Mouse (Mus musculus): Measurements from ENCODE around the gene H2-K1. TPM values are rescaled to one million over a fixed set of nuclear protein-coding genes. Genes with fewer than 3 reads are reported as not detected.
"Not testable (repeated sequence)": the region's sequence is repeated elsewhere in the genome, so short reads cannot be mapped to it uniquely, and the experiment has no call there.

Gene H2-K1
- polyA plus RNA-seq, 1 experiment from 2014 or later, result 13.0 TPM

- peaks cover 66% of the 10 kb centered on the region for H3K36me3 ChIP-seq
Measured at GRCm38 (mm10) chr17:33957493-33957892, 42.7 kb downstream of the H2-K1 start.

GRCm38 (mm10) chr17:33956336-33956735 lies 43.8 kb downstream of the H2-K1 start:
- whole genome bisulfite sequencing, result 8% methylated on average over 10 of the region's 10 CpGs
- Histone ChIP-seq H3K9ac (peak overlapping the region; percentile 79), H3K4me3 (peak overlapping the region; percentile 95), H3K36me3 (peaks cover 63% of the 10 kb centered on the region), H3K4me2 (peak overlapping the region; percentile 85), H3K4me1 (replicated peaks) (peaks cover 53% of the 10 kb centered on the region), H3K27me3 (no peaks in the 10 kb centered on the region), H3K27ac (peak overlapping the region; percentile 93), H3K9me3 (no peaks in the 10 kb centered on the region)
- no peak for ATAC-seq (ENCODE audit: low FRiP score)

More at GRCm38 (mm10) chr17:33957493-33957892, 42.7 kb downstream of the H2-K1 start:
- Histone ChIP-seq H3K4me1 (replicated peaks) (peaks cover 41% of the 10 kb centered on the region), H3K9ac (peak overlapping the region; percentile 35; the same call in 1 of the 2 replicates), H3K4me3 (no peak overlapping the region), H3K27ac (no peak overlapping the region), H3K4me2 (no peak overlapping the region), H3K9me3 (no peaks in the 10 kb centered on the region), H3K27me3 (no peaks in the 10 kb centered on the region)
- 90% methylated on average over 6 of the region's 6 CpGs for WGBS
- ATAC-seq (ENCODE audit: low FRiP score), result no peak

DNA sequence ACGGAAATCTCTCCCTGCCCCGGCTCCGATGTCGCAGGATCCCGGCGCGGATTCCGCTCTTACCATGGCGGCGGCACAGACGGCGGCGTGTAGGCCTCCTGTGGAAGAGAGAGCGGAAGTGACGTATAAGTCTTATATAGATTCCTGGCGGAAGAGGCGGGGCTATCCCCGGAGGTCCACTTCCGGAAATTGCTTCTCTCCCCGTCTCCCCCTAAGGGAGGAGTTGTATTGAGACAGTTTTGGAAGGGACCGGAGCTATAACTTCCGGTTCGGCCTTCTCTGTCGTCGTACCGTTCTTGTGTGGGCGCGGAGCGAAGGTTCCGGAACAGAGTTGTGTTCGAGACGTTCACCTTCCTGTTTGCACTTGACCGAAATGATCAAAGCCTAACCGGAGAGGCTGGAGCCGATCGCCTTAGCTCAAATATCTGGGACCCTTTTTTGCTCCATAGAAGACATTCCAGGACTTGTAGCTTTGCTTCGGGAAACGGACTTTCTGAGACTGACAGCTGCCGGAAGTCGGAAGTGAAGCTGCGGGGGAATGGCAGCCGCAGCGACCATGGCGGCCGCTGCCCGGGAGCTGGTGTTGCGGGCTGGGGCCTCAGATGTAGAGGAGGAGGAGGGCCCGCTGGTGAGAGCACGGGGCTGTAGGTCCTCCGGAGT lies 44.5 kb downstream of the H2-K1 start, which contains the start of the genes Vps52 and Rps18:
Vps52 (plus strand) TSS at position 258 of the 660 bp plus-strand sequence.
Rps18 (minus strand) TSS at position 447 of the 660 bp plus-strand sequence.
- Histone ChIP-seq H3K4me3 (peak within 1 kb of the TSS; percentile 95), H3K9me3 (no peaks in the 10 kb centered on the region), H3K27ac (peak within 1 kb of the TSS; percentile 93), H3K4me1 (replicated peaks) (peaks cover 59% of the 10 kb centered on the region), H3K4me2 (peak within 1 kb of the TSS; percentile 90), H3K9ac (peak within 1 kb of the TSS; percentile 97), H3K27me3 (no peaks in the 10 kb centered on the region), H3K36me3 (peaks cover 57% of the 10 kb centered on the region)
- ATAC-seq (ENCODE audit: low FRiP score), result peak; percentile 84
- under 1% methylated on average over 50 of the region's 50 CpGs for WGBS

DNA sequence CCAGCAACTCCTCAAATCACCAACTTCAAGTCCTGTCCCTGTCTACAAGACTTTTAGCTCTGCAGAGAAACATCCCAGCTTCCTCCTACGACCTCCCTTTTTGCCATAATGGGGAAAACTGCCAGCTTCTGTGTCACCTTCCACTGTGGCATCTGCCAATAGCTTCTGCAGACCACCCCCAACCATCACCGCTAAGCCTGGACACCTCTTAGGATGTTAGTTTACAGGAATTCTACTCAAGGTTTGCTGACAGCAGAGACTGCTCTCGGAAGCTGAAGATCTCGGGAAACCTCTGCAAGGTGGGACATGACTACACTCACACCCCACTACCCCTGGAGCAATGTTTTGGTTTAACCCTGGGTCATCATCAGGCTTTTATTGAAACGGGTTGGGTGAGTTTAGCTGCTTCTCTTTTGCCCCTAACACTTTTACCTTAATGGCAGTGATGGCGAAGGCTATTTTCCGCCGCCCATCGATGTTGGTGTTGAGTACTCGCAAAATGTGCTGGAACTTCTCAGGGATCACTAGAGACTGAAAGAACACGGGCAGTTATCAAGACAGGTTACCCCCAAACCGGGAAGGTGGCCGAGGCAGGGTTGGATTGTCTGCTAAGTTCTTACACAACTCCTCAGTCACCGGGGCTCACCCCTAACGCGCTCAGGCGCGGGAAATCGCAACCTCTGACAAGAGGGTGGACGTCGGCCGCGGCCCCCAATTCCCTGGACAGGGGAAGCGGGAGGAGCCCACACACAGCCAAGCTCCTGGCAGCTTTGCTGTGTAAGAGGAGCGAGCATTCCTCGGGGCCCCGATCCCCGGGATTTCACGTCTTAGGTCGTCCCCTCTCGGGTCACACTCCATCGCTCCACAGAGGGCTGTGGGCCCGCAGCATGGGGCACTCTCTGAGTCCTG lies 45.2 kb downstream of the H2-K1 start:
- WGBS, result 2% methylated on average over 33 of the region's 33 CpGs
- peak overlapping the region; percentile 90 for H3K4me2 ChIP-seq
- H3K9me3 ChIP-seq, result no peaks in the 10 kb centered on the region
- peak overlapping the region; percentile 95 for H3K4me3 ChIP-seq
- H3K27me3 ChIP-seq, result no peaks in the 10 kb centered on the region
- peaks cover 66% of the 10 kb centered on the region for H3K4me1 ChIP-seq (replicated peaks)
- peaks cover 54% of the 10 kb centered on the region for H3K36me3 ChIP-seq
- peak; percentile 44 for ATAC-seq (ENCODE audit: low FRiP score)
- peak overlapping the region; percentile 93 for H3K27ac ChIP-seq
- H3K9ac ChIP-seq, result peak overlapping the region; percentile 97

GRCm38 (mm10) chr17:33953961-33954565 lies 46.1 kb downstream of the H2-K1 start:
- Histone ChIP-seq H3K4me2 (peak overlapping the region; percentile 90), H3K4me1 (replicated peaks) (peaks cover 75% of the 10 kb centered on the region), H3K9me3 (no peaks in the 10 kb centered on the region), H3K27ac (0 out of 2 replicates have a peak overlapping the region, but pooled peaks have one; percentile 40), H3K27me3 (no peaks in the 10 kb centered on the region), H3K4me3 (peak overlapping the region; percentile 95), H3K36me3 (peaks cover 54% of the 10 kb centered on the region), H3K9ac (peak overlapping the region; percentile 97)
- WGBS, result 44% methylated on average over 5 of the region's 5 CpGs
- ATAC-seq (ENCODE audit: low FRiP score), result no peak

DNA sequence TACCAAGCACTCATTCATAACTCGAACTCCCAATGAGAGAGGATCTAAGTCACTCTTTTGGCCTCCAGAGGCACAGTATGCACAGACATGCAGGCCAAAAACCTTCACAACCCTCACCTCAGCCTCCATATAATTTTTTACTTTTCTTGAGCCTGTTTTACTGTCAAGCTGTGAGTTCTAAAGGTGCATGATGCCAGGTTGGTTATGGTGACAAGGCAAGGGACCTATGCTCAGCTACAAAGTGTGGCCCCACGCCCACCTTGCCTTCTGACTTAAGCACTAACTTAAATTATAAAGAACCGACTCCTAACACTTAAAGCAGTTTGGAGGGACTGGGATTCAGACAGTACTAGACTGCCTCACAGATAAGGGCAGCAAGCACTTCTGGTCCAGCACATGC lies 46.8 kb downstream of the H2-K1 start:
- no peak overlapping the region for H3K27ac ChIP-seq
- peak overlapping the region; percentile 90; the same call in 1 of the 2 replicates for H3K4me2 ChIP-seq
- H3K9ac ChIP-seq, result peak overlapping the region; percentile 97; the same call in 1 of the 2 replicates
- no peak for ATAC-seq (ENCODE audit: low FRiP score)
- no peaks in the 10 kb centered on the region for H3K27me3 ChIP-seq
- H3K4me3 ChIP-seq, result no peak overlapping the region
- WGBS, result 94% methylated on average over 3 of the region's 3 CpGs
- peaks cover 54% of the 10 kb centered on the region for H3K36me3 ChIP-seq
- peaks cover 81% of the 10 kb centered on the region for H3K4me1 ChIP-seq (replicated peaks)
- no peaks in the 10 kb centered on the region for H3K9me3 ChIP-seq

DNA sequence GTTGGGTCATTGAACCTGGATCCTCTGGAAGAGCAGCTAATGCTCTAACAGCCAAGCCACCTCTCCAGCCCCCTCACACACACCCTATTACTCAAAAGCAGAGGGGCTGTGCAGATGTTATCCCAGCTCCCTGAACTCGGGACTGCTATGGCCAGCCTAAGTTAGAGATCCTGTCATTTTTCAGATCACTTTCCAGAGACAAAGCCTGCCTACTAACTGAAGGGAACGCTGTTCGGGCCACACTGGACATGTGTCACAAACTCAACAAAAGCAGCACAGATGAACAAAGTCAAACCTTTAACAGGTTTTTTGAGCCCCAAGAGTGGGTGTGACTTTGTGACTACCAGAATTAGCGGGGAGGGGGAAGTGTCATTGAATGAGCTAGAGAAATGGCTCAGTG lies 47.3 kb downstream of the H2-K1 start:
- WGBS, result 84% methylated on average over 4 of the region's 4 CpGs
- Histone ChIP-seq H3K27ac (0 out of 2 replicates have a peak overlapping the region, but pooled peaks have one; percentile 23), H3K4me1 (replicated peaks) (peaks cover 80% of the 10 kb centered on the region), H3K27me3 (no peaks in the 10 kb centered on the region), H3K4me2 (no peak overlapping the region), H3K9ac (peak overlapping the region; percentile 97; the same call in 1 of the 2 replicates), H3K4me3 (no peak overlapping the region), H3K9me3 (no peaks in the 10 kb centered on the region), H3K36me3 (peaks cover 54% of the 10 kb centered on the region)
- ATAC-seq (ENCODE audit: low FRiP score), result no peak

- not testable (repeated sequence) for ATAC-seq (ENCODE audit: low FRiP score); H3K9me3 ChIP-seq; H3K27me3 ChIP-seq
- H3K9ac ChIP-seq, result peak overlapping the region; percentile 83
- peak overlapping the region; percentile 94 for H3K27ac ChIP-seq
- H3K4me3 ChIP-seq, result peak overlapping the region; percentile 57
- H3K36me3 ChIP-seq, result peaks cover 59% of the 10 kb centered on the region
- whole genome bisulfite sequencing, result 74% methylated on average over 13 of the region's 13 CpGs
- peak overlapping the region; percentile 93 for H3K4me2 ChIP-seq
- peaks cover 71% of the 10 kb centered on the region for H3K4me1 ChIP-seq (replicated peaks)
Measured at GRCm38 (mm10) chr17:33952015-33952414, 48.1 kb downstream of the H2-K1 start.

- no peaks in the 10 kb centered on the region for H3K9me3 ChIP-seq
- H3K27ac ChIP-seq, result peak within 1 kb of the TSS; percentile 94
- no peaks in the 10 kb centered on the region for H3K27me3 ChIP-seq
- ATAC-seq (ENCODE audit: low FRiP score), result peak; percentile 75
- peak within 1 kb of the TSS; percentile 57 for H3K4me3 ChIP-seq
- peak within 1 kb of the TSS; percentile 83 for H3K9ac ChIP-seq
- peaks cover 64% of the 10 kb centered on the region for H3K4me1 ChIP-seq (replicated peaks)
- WGBS, result 1% methylated on average over 45 of the region's 45 CpGs
- H3K4me2 ChIP-seq, result peak within 1 kb of the TSS; percentile 93
- peaks cover 64% of the 10 kb centered on the region for H3K36me3 ChIP-seq
Measured at GRCm38 (mm10) chr17:33951021-33951946, 48.9 kb downstream of the H2-K1 start, which contains the start of gene B3galt4. TSS of gene B3galt4 (minus strand) at chr17:33951488.

GRCm38 (mm10) chr17:33950131-33950625 lies 50.0 kb downstream of the H2-K1 start:
- peak overlapping the region; percentile 94 for H3K27ac ChIP-seq
- H3K4me1 ChIP-seq (replicated peaks), result peaks cover 64% of the 10 kb centered on the region
- H3K27me3 ChIP-seq, result no peaks in the 10 kb centered on the region
- H3K9ac ChIP-seq, result peak overlapping the region; percentile 83
- peak overlapping the region; percentile 93 for H3K4me2 ChIP-seq
- 0 out of 2 replicates have a peak, but pooled peaks have one; percentile 2 for ATAC-seq (ENCODE audit: low FRiP score)
- no peaks in the 10 kb centered on the region for H3K9me3 ChIP-seq
- H3K4me3 ChIP-seq, result peak overlapping the region; percentile 57
- WGBS, result 74% methylated on average over 10 of the region's 10 CpGs
- H3K36me3 ChIP-seq, result peaks cover 73% of the 10 kb centered on the region
